Mouse (Mus musculus): ENCODE measurements around the gene Gpa33. TPM values are rescaled to one million over a fixed set of nuclear protein-coding genes. Genes with fewer than 3 reads are reported as not detected.

The Gpa33 gene
- polyA plus RNA-seq, 1 experiment = 448 TPM

GRCm38 (mm10) chr1:166157712-166158111 lies 27.7 kb downstream of the Gpa33 start:
- no peak for DNase-seq (ENCODE audit: low read depth, low spot score)
- 84% methylated on average over 12 of the region's 12 CpGs for WGBS

DNA sequence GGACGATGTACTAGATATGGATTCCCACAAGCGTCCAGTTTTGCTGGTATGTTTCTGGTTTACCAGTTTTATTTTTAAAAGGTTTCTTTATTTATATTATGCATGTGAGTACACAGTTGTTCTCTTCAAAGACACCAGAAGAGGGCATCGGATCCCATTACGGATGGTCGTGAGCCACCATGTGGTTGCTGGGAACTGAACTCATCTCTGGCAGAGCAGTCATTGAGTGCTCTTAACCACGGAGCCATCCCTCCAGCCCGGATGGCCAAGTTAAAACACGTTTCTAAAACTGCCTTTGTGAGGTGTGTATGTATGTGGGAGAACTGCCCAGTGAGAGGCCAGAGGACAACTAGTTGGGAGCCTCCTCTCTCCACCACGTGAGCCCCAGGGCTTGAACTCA lies 28.6 kb downstream of the Gpa33 start:
- 74% methylated on average over 9 of the region's 9 CpGs for WGBS
- no peak for DNase-seq (ENCODE audit: low read depth, low spot score)

GRCm38 (mm10) chr1:166160111-166160510 lies 30.1 kb downstream of the Gpa33 start:
- no peak for DNase-seq (ENCODE audit: low read depth, low spot score)
- WGBS = 65% methylated on average over 5 of the region's 5 CpGs

DNA sequence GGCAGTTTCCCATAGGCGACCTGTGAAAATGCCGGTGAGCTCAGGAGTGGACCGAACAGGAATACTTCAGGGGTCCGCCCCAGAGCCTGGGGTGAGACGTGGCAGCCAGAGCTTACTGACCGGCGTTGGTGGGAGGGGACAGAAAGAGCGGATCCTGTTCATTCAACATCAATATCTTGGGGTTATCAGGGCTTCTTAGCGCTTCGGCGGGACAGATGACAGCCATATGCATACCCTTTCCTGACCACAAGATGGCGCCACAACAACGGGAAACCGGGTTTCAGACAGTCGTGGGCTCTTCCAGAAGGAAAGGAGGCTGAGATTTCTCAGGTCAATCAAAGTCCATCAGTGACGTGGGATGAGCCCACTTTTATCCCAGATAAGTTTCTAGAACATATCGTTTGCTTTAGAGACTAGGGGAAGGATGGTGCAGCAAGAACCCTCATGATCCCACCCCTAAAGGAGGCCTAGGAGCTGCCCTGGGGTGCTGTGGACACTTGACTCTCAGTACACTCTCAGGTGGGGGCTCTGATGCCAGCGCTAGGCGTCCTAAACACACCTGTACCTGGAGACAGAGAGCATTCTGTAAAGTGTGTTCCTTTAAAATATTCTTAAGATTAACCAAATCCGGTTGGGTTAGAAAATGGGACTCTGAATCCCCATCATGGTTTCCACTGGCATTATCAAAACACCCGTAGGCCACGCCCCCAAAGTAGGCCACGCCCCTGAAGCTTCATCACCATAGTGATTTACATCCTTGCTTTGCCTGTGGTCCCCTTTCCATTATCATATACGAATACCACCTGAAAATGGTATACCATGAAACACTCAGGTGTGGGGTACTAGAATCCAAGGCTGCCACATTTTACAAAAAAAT lies 30.8 kb downstream of the Gpa33 start:
- DNase-seq (ENCODE audit: low read depth, low spot score) = no peak
- 25% methylated on average over 24 of the region's 24 CpGs for WGBS

- DNase-seq (ENCODE audit: low read depth, low spot score) = no peak
- WGBS = 91% methylated on average over 14 of the region's 14 CpGs
Measured at GRCm38 (mm10) chr1:166164580-166164979, 34.5 kb downstream of the Gpa33 start.

GRCm38 (mm10) chr1:166165159-166165558 lies 35.1 kb downstream of the Gpa33 start:
- 94% methylated on average over 9 of the region's 9 CpGs for WGBS

GRCm38 (mm10) chr1:166167405-166167804 lies 37.4 kb downstream of the Gpa33 start:
- no peak for DNase-seq (ENCODE audit: low read depth, low spot score)
- WGBS = 95% methylated on average over 4 of the region's 4 CpGs

More at GRCm38 (mm10) chr1:166165159-166165558, 35.1 kb downstream of the Gpa33 start:
- DNase-seq (ENCODE audit: low read depth, low spot score) = no peak

DNA sequence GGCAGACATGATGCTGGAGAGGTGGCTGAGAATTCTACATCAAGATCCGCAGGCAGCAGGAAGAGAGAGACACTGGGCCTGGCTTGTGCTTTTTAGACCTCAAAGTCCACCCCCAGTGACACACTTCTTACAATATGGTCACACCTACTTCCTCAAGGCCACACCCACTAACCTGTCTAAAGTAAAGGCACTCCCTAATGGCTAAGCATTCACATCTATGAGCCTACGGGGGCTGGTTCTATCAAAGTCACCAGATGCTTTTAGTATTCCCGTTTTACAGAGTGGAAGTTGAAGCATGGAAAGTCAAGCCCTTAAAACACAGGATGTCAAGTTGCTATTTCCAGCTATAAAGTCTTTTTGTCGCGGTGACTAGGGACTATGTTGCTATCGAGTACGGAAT lies 38.0 kb downstream of the Gpa33 start:
- 93% methylated on average over 7 of the region's 7 CpGs for WGBS
- no peak for DNase-seq (ENCODE audit: low read depth, low spot score)

GRCm38 (mm10) chr1:166169713-166170112 lies 39.7 kb downstream of the Gpa33 start:
- WGBS = 82% methylated on average over 7 of the region's 7 CpGs
- no peak for DNase-seq (ENCODE audit: low read depth, low spot score)

- DNase-seq (ENCODE audit: low read depth, low spot score) = no peak
- WGBS = 89% methylated on average over 12 of the region's 12 CpGs
Measured at GRCm38 (mm10) chr1:166170852-166171251, 40.8 kb downstream of the Gpa33 start.

DNA sequence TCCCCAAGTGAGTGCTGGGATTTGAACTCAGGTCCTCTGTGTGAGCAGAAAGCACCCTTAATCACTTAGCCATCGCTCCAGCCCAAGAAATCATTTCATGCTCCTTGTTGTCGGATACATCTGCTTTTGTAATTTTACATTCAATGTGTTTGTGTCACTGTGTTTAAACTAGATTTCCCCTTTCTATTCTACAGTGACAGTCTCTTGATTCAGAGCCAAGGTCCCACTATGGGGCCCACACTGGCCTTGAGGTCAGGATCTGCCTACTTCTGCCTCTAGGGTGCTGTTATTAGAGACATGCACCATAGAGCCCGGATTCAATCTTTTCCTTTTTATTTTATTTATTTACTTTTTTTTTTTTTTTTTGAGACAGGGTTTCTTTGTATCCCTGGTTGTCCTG lies 43.0 kb downstream of the Gpa33 start:
- no peak for DNase-seq (ENCODE audit: low read depth, low spot score)
- 62% methylated on average over 3 of the region's 3 CpGs for WGBS

DNA sequence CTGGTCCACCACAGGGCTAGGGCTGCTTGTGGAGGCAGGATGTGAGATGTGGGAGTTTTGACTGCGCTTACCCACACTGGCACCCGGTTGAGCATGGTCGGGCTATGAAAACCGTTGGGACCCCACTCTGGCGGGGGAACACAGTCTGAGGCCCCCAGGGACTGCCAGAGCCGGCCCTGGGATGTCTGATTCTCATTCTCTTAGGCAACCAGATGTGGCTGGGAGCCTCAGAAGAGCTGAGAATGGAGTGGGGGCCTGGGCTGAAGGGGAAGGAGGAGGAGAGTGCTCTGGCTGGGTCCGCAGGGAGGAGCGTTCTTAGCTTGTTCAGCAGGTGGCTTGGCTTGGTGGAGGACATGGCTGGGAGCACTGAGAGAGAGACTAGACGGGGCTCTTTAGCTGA lies 43.6 kb downstream of the Gpa33 start:
- no peak for DNase-seq (ENCODE audit: low read depth, low spot score)
- WGBS = 75% methylated on average over 9 of the region's 9 CpGs

GRCm38 (mm10) chr1:166181510-166181909 lies 51.5 kb downstream of the Gpa33 start:
- no peak for DNase-seq (ENCODE audit: low read depth, low spot score)
- 86% methylated on average over 7 of the region's 7 CpGs for WGBS

- no peak for DNase-seq (ENCODE audit: low read depth, low spot score)
- WGBS = 23% methylated on average over 10 of the region's 10 CpGs
Measured at GRCm38 (mm10) chr1:166182952-166183627, 53.1 kb downstream of the Gpa33 start.

DNA sequence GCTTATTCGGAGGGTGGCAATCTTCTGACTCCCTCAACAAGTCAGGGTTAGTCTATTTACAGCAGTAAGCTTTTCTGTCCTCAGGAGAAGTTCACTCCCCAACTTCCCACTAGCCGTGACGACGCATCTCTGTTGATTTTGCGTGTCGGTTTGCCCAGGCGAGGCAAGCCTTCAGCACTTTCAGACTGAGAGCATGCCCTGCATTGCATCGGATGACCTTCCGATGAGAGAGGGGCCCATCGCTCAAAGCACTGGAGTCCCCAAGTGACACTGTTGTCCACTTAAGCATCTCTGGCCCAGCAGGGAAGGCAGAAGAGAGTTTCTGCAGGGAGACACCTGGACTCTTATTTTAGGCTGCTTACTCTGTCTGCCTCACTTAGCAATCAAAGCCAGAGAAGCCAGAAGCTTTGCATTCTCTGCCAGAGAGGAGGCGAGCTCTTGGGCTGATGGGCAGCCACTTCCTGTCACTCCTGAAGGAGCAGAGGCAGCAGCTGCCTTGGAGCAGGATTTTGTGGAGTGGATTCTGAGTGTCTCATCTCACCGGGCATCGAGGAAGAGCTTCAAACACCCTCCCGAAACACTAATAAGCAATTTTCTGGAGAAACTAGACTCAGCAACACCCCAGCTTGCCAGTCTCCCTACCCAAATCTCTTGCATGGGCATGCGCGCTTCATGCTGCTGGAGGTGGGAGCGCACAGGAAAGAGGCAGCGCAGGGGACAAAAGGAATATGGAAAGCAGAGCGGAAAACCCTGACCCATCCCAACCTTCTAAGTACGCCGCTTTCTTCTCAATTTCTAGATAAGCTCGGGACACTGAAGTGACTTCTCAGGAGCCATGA lies 54.6 kb downstream of the Gpa33 start:
- no peak for DNase-seq (ENCODE audit: low read depth, low spot score)
- WGBS = 77% methylated on average over 22 of the region's 22 CpGs

DNA sequence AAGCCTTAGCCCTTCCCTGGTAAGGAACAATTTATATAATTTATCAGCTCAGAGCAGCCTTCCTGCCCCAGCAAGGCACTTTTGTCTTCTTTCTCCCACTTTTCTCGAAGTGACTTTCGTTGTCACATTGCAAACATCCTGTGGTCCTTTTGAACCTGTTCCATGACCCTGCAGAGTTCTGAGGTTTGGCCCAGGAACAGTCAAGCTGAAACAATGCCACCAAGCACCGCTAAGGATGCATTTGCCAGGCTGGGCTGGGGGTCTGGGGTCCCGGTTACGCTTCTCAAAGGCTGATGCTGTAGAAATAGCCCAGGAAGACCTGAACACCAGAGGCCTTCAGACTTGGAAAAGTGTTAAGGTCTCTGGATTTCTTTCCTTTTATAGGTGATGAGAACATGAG lies 55.3 kb downstream of the Gpa33 start:
- WGBS = 83% methylated on average over 5 of the region's 5 CpGs
- no peak for DNase-seq (ENCODE audit: low read depth, low spot score)

GRCm38 (mm10) chr1:166189821-166190220 lies 59.8 kb downstream of the Gpa33 start:
- WGBS = 84% methylated on average over 4 of the region's 4 CpGs
- DNase-seq (ENCODE audit: low read depth, low spot score) = no peak

DNA sequence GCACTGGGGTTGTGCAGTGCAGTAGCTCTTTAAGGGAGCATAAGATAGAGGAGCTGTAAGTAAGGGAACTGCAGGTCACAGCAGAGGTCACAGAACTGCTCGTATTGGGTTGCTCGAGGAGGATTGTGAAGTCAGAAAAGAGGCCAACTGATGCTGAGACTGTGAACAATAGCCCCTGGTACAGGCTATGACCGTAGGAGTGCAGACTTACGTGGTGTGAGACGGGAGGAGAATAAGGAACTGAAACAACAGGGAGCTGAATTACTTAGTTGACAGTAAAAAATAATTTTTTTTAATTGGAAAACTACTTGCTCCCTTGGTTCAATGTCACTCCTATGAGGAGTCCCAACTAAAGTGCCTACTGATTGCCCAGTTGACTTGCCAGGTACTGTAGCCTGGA lies 74.1 kb downstream of the Gpa33 start:
- 53% methylated on average over 5 of the region's 5 CpGs for WGBS
- no peak for DNase-seq (ENCODE audit: low read depth, low spot score)

DNA sequence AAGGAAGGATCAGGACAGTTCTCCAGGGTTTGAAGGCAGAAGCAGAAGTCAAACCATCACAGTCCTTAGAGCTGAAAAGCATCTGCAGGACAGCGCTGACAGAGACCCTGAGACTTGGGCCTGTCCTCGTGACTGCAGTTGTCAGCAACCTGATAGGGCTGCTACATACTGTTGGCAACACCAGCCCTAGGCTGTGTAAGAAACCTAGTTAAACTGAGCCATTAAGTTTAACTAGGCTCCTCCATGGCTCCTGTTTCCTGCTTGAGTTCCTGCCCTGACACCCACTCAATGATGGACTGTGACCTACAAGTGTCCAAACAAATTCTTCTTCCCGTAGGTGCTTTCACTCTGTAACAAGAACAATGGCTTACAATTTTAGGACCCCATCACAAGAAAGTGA lies 75.1 kb downstream of the Gpa33 start:
- DNase-seq (ENCODE audit: low read depth, low spot score) = no peak
- 59% methylated on average over 3 of the region's 3 CpGs for WGBS

- 78% methylated on average over 6 of the region's 6 CpGs for WGBS
- no peak for DNase-seq (ENCODE audit: low read depth, low spot score)
Measured at GRCm38 (mm10) chr1:166209371-166209770, 79.3 kb downstream of the Gpa33 start.

All from large intestine, adult 2 months (tissue).